In genomic region chr2:165888396-165888795, GRCm38 (mm10) we compare ENCODE assay signal across 8 mouse cellular contexts. TPM values are rescaled to one million over a fixed set of nuclear protein-coding genes. Genes with fewer than 3 reads are reported as not detected.
DNase-seq lines count a peak whose midpoint lies in the region; ATAC-seq and TF ChIP-seq lines count a peak whose summit lies in the region.

No protein-coding gene starts in this region.

- TF ChIP-seq CTCF in C2C12 (IDR thresholded peaks at IDR 0.05; ENCODE audit: control insufficient read depth, insufficient read depth, insufficient read length), result no peak
- peak; percentile 44 for TF ChIP-seq CTCF in liver, postnatal 0 days (IDR thresholded peaks at IDR 0.05; ENCODE audit: low read depth)

- H3K36me3 ChIP-seq in C2C12 (ENCODE audit: control insufficient read depth, insufficient read depth), result no peaks in the 10 kb centered on the region
- no peaks in the 10 kb centered on the region for H3K36me3 ChIP-seq in embryonic facial prominence, embryonic 13.5 days
- H3K36me3 ChIP-seq in heart, embryonic 13.5 days, result no peaks in the 10 kb centered on the region
- H3K36me3 ChIP-seq in liver, postnatal 0 days (replicated peaks; ENCODE audit: insufficient read depth, low read length), result no peaks in the 10 kb centered on the region

- WGBS in embryonic facial prominence, embryonic 13.5 days, result 7% methylated on average over 13 of the region's 13 CpGs
- WGBS in heart, embryonic 13.5 days, result 6% methylated on average over 13 of the region's 13 CpGs
- WGBS in liver, postnatal 0 days (ENCODE audit: insufficient replicate concordance), result 20% methylated on average over 13 of the region's 13 CpGs

- peak overlapping the region; percentile 5 for H3ac ChIP-seq in C2C12 (ENCODE audit: control insufficient read depth, insufficient read length, low read depth)

- H3K4me2 ChIP-seq in embryonic facial prominence, embryonic 13.5 days, result peak overlapping the region; percentile 7; the same call in 1 of the 2 replicates
- H3K4me2 ChIP-seq in heart, embryonic 13.5 days, result peak overlapping the region; percentile 76
- H3K4me2 ChIP-seq in liver, postnatal 0 days (ENCODE audit: low read depth, low read length), result peak overlapping the region; percentile 61

- peaks cover 11% of the 10 kb centered on the region for H3K79me3 ChIP-seq in C2C12 (ENCODE audit: low read depth)

- TF ChIP-seq EP300 in liver, postnatal 0 days (IDR thresholded peaks at IDR 0.05; ENCODE audit: low read depth), result peak; percentile 96

- peak overlapping the region; percentile 59 for H3K9ac ChIP-seq in embryonic facial prominence, embryonic 13.5 days
- H3K9ac ChIP-seq in heart, embryonic 13.5 days, result peak overlapping the region; percentile 82
- H3K9ac ChIP-seq in liver, postnatal 0 days (replicated peaks), result peak overlapping the region; percentile 63

- ATAC-seq in embryonic facial prominence, embryonic 13.5 days (ENCODE audit: insufficient number of reproducible peaks, insufficient read depth, low FRiP score, low TSS enrichment, low read depth), result no peak
- ATAC-seq in heart, embryonic 13.5 days (ENCODE audit: extremely low read depth, insufficient number of reproducible peaks, low FRiP score, low TSS enrichment), result peak; percentile 49; the same call in 1 of the 2 replicates
- peak; percentile 71 for ATAC-seq in liver, postnatal 0 days

- no peak overlapping the region for H3K4me3 ChIP-seq in C2C12 (ENCODE audit: insufficient read depth, poor library complexity, severe bottlenecking)
- H3K4me3 ChIP-seq in embryonic facial prominence, embryonic 13.5 days, result no peak overlapping the region
- H3K4me3 ChIP-seq in heart, embryonic 13.5 days, result peak overlapping the region; percentile 4; the same call in 1 of the 2 replicates
- H3K4me3 ChIP-seq in liver, postnatal 0 days (ENCODE audit: low read depth, low read length), result no peak overlapping the region

- peak; percentile 87 for DNase-seq in adrenal gland, postnatal 14 days
- DNase-seq in kidney, postnatal 10 days, result peak; percentile 93
- DNase-seq in liver, postnatal 0 days, result peak; percentile 92
- peak; percentile 88 for DNase-seq in ovary, adult 18-20 months (ENCODE audit: low spot score)
- peak; percentile 35 to 40 for DNase-seq in thymus, postnatal 36 days

- peak overlapping the region; percentile 100 for H3K27ac ChIP-seq in embryonic facial prominence, embryonic 13.5 days
- H3K27ac ChIP-seq in heart, embryonic 13.5 days (replicated peaks), result peak overlapping the region; percentile 100
- H3K27ac ChIP-seq in liver, postnatal 0 days (ENCODE audit: low read depth), result peak overlapping the region; percentile 100

- no peaks in the 10 kb centered on the region for H3K27me3 ChIP-seq in C2C12 (ENCODE audit: control insufficient read depth, insufficient read depth, insufficient read length)
- H3K27me3 ChIP-seq in embryonic facial prominence, embryonic 13.5 days, result no peaks in the 10 kb centered on the region
- H3K27me3 ChIP-seq in heart, embryonic 13.5 days (replicated peaks), result no peaks in the 10 kb centered on the region
- H3K27me3 ChIP-seq in liver, postnatal 0 days (ENCODE audit: insufficient read depth, low read length), result no peaks in the 10 kb centered on the region

- H3K9me3 ChIP-seq in embryonic facial prominence, embryonic 13.5 days, result no peaks in the 10 kb centered on the region
- no peaks in the 10 kb centered on the region for H3K9me3 ChIP-seq in heart, embryonic 13.5 days
- no peaks in the 10 kb centered on the region for H3K9me3 ChIP-seq in liver, postnatal 0 days (ENCODE audit: low read length)

- H3K4me1 ChIP-seq in embryonic facial prominence, embryonic 13.5 days, result peaks cover 60% of the 10 kb centered on the region
- H3K4me1 ChIP-seq in heart, embryonic 13.5 days, result peaks cover 73% of the 10 kb centered on the region
- peaks cover 73% of the 10 kb centered on the region for H3K4me1 ChIP-seq in liver, postnatal 0 days (ENCODE audit: insufficient read depth)

- H3K79me2 ChIP-seq in C2C12 (ENCODE audit: control insufficient read depth, insufficient read depth), result peaks cover 12% of the 10 kb centered on the region

TF ChIP-seq in C2C12, 6 proteins besides CTCF, POLR2A, EP300 and RAD21:
- no peak for TF ChIP-seq CEBPB (IDR thresholded peaks at IDR 0.05; ENCODE audit: low read depth)
- TF ChIP-seq USF1 (IDR thresholded peaks at IDR 0.05; ENCODE audit: low read depth), result no peak

RNA-seq across cellular contexts. Expression of gene Zmynd8, which starts 10.4 kb away (rescaled TPM):
- polyA plus RNA-seq in C2C12 (2012; fragmentation: generic; extraction: Trizol), result 20.7 TPM
- 45.8 and 59.2 TPM in 2 replicates for total RNA-seq in adrenal gland, postnatal 14 days (2021)
- 61.4 and 62.3 TPM in 2 replicates for polyA plus RNA-seq in embryonic facial prominence, embryonic 13.5 days (2015; fragmentation: Nextera tagmentation; extraction: Ambion mirVana)
- polyA plus RNA-seq in heart, embryonic 13.5 days (2015; fragmentation: Nextera tagmentation; extraction: Ambion mirVana), result 41.5 and 42.4 TPM in 2 replicates
- polyA plus RNA-seq in liver, postnatal 0 days (2015; fragmentation: Nextera tagmentation; extraction: Ambion mirVana), result 16.9 and 21.9 TPM in 2 replicates

Comparison
In these comparisons a context has a peak if more than half of its experiments do, and no peak if none do; other contexts are left out.
1. DNase-seq: peak in every context shown above with its lines; median percentile 93 in kidney, postnatal 10 days; 92 in liver, postnatal 0 days; 88 in ovary, adult 18-20 months; 87 in adrenal gland, postnatal 14 days; 38 in thymus, postnatal 36 days.
2. H3K4me2 ChIP-seq: peak in every context shown above with its lines; median percentile 76 in heart, embryonic 13.5 days; 61 in liver, postnatal 0 days; 7 in embryonic facial prominence, embryonic 13.5 days.